Mouse (Mus musculus) bone marrow macrophage, adult 2 months (primary cell): Measurements from ENCODE around the gene Ucp1.

Experiments used
- CTCF ChIP-seq: IDR thresholded peaks from 2 replicates; pipeline ENCODE4 v1.5.1; 2012; ENCODE audit warnings: low read depth, mild to moderate bottlenecking, low read length, moderate library complexity
- POLR2A ChIP-seq: IDR thresholded peaks from 2 replicates; pipeline ENCODE4 v1.6.1; 2012; ENCODE audit warnings: mild to moderate bottlenecking, low read depth, low read length, borderline replicate concordance

DNA sequence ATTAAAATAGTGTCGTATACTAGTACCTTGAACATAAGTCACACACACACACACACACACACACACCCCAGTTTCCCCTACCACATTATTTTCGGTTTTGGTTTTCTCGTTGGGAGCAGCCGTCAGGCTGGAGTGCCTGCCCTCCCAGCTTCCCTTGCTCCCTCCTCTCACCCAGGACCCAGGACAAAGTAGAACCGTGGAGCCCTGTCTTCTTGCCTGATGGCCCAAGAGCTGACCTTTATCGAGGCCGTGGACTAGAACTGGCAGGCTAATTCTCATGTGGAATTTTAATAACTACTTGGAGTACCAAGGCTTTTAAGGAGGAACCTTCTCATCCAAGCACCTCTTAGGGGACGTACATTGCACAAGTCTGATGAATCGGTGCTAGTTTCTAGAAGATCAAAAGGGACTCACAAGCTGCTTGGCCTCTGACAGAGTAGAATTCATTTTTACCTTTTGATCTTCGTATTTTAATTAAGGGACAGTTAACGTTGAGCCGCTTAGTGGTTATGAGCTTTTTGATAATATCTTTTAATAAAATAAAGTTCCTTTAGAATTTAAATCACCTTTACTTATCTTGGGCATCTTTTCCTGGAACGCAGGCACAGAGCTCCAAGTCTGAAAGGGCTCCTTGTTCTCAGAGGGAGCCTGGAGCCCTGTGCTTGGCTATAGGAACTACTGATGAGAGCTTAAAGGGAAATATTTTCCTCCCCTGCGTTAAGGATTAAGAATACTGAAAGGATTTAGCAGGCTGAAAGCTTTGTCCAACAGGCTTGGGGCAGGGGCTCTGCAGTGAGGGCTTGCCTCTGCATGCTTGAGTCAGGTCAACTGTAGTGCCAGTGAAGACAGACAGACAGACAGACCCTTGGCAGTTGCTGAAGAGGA, 38.5 kb upstream of the Ucp1 start:
- TF ChIP-seq POLR2A (no peak), CTCF (no peak)
